In genomic region chr5:122278946-122279345, GRCm38 (mm10) we compare ENCODE assay signal across 19 mouse cellular contexts. TPM values are rescaled to one million over a fixed set of nuclear protein-coding genes. Genes with fewer than 3 reads are reported as not detected.
DNase-seq lines count a peak whose midpoint lies in the region; ATAC-seq lines count a peak whose summit lies in the region.
"Had no signal": no experiment of that assay in that cellular context is flagged by ENCODE, and none has a peak within 500 bp of the region (broad histone marks: within the 10 kb centered on the region; RNA-seq: fewer than 3 reads in every experiment).

No protein-coding gene starts in this region.

- no peak overlapping the region for H3K9ac ChIP-seq in midbrain, embryonic 15.5 days
- H3K9ac ChIP-seq: embryonic facial prominence, embryonic 13.5 days; forebrain, embryonic 12.5 days; hindbrain, embryonic 12.5 days had no signal

- H3K9me3 ChIP-seq in midbrain, embryonic 15.5 days: no peaks in the 10 kb centered on the region
- H3K9me3 ChIP-seq: embryonic facial prominence, embryonic 13.5 days; forebrain, embryonic 12.5 days; hindbrain, embryonic 12.5 days had no signal

- H3K4me3 ChIP-seq in midbrain, embryonic 15.5 days: no peak overlapping the region
- H3K4me3 ChIP-seq: embryonic facial prominence, embryonic 13.5 days; forebrain, embryonic 12.5 days; hindbrain, embryonic 12.5 days had no signal

- WGBS in midbrain, embryonic 15.5 days: 84% methylated on average over 7 of the region's 7 CpGs

- no peak for ATAC-seq in midbrain, embryonic 15.5 days (replicated peaks)
- ATAC-seq: hindbrain, embryonic 16.5 days; inflammation-experienced regulatory T-cells, adult 6 months had no signal

- peaks cover 4% of the 10 kb centered on the region; the same call in 1 of the 2 replicates for H3K4me1 ChIP-seq in midbrain, embryonic 15.5 days

- no peak overlapping the region for H3K4me2 ChIP-seq in midbrain, embryonic 15.5 days
- H3K4me2 ChIP-seq: embryonic facial prominence, embryonic 13.5 days; forebrain, embryonic 12.5 days; hindbrain, embryonic 12.5 days had no signal

- H3K27me3 ChIP-seq in midbrain, embryonic 15.5 days (replicated peaks): no peaks in the 10 kb centered on the region
- H3K27me3 ChIP-seq: embryonic facial prominence, embryonic 13.5 days had no signal

- no peak overlapping the region for H3K27ac ChIP-seq in midbrain, embryonic 15.5 days
- H3K27ac ChIP-seq: embryonic facial prominence, embryonic 13.5 days; forebrain, embryonic 12.5 days; hindbrain, embryonic 12.5 days had no signal

- DNase-seq in brain, adult 2 months (ENCODE audit: low read depth, low spot score): peak; percentile 92
- peak; percentile 57 for DNase-seq in cerebellum, adult 11 months
- DNase-seq in cerebellum, adult 8-10 months: peak; percentile 58
- peak; percentile 73 to 84 for DNase-seq in cerebellum, postnatal 14 days
- DNase-seq in urinary bladder, adult 18-20 months (ENCODE audit: low spot score in 2 of 2): no peak
- no peak for DNase-seq in retina, postnatal 1 day
- DNase-seq: adrenal gland, adult 8-10 months; adrenal gland, postnatal 36 days; gastrocnemius, postnatal 36 days; heart, postnatal 10 days; heart, postnatal 4 days; kidney, adult 11 months; kidney, adult 9 months had no signal

- no peaks in the 10 kb centered on the region for H3K36me3 ChIP-seq in midbrain, embryonic 15.5 days (replicated peaks)
- H3K36me3 ChIP-seq: embryonic facial prominence, embryonic 13.5 days; forebrain, embryonic 12.5 days; hindbrain, embryonic 12.5 days had no signal

RNA-seq across cellular contexts. Expression of gene Pptc7, which starts 5.2 kb away (rescaled TPM):
- polyA plus RNA-seq in midbrain, embryonic 15.5 days (2015; fragmentation: Nextera tagmentation; extraction: Ambion mirVana): 7.6 and 8.4 TPM in 2 replicates

RNA-seq across cellular contexts. Expression of gene Tctn1, which starts 14.7 kb away (rescaled TPM):
- 6.1 TPM in 2 replicates for polyA plus RNA-seq in midbrain, embryonic 15.5 days (2015; fragmentation: Nextera tagmentation; extraction: Ambion mirVana)

Comparison
In these comparisons a context has a peak if more than half of its experiments do, and no peak if none do; other contexts are left out.
1. DNase-seq: peak in brain, adult 2 months (single experiment), cerebellum, adult 11 months (single experiment), cerebellum, adult 8-10 months (single experiment) and cerebellum, postnatal 14 days (2 of 2); none in urinary bladder, adult 18-20 months (0 of 2) and retina, postnatal 1 day (single experiment).